Mouse (Mus musculus) heart, embryonic 12.5 days (tissue): ENCODE measurements around the gene Wdr43. TPM values are rescaled to one million over a fixed set of nuclear protein-coding genes. Genes with fewer than 3 reads are reported as not detected.

Experiments
- ATAC-seq: fragments of 200-750 bp; cut with Nextera tagmentation; 2 replicates; pipeline ENCODE4 v1.8.0; 2017; ENCODE audit warnings: moderate TSS enrichment, moderate library complexity; ENCODE audit not compliant: insufficient number of reproducible peaks, low FRiP score
- H3K27ac ChIP-seq: fragments of 300-500 bp; sonication (generic); 2 replicates; pipeline ENCODE4 v1.5.1; 2016; ENCODE audit warnings: mild to moderate bottlenecking, moderate library complexity; ENCODE audit not compliant: poor library complexity, severe bottlenecking
- H3K27me3 ChIP-seq: fragments of 300-500 bp; sonication (generic); replicated peaks from 2 replicates; pipeline ENCODE4 v1.6.1; 2016; ENCODE audit warnings: mild to moderate bottlenecking, moderate library complexity
- H3K36me3 ChIP-seq: fragments of 300-500 bp; sonication (generic); 2 replicates; pipeline ENCODE4 v1.6.1; 2016; ENCODE audit warnings: mild to moderate bottlenecking, moderate library complexity
- H3K4me1 ChIP-seq: fragments of 300-500 bp; sonication (generic); replicated peaks from 2 replicates; pipeline ENCODE4 v1.6.1; 2016; ENCODE audit warnings: mild to moderate bottlenecking
- H3K4me2 ChIP-seq: fragments of 300-500 bp; sonication (generic); 2 replicates; pipeline ENCODE4 v1.6.1; 2016; ENCODE audit warnings: mild to moderate bottlenecking, moderate library complexity
- H3K4me3 ChIP-seq: fragments of 300-500 bp; sonication (generic); 2 replicates; pipeline ENCODE4 v1.5.1; 2016; ENCODE audit warnings: mild to moderate bottlenecking
- H3K9ac ChIP-seq: fragments of 300-500 bp; sonication (generic); 2 replicates; pipeline ENCODE4 v1.6.1; 2016; ENCODE audit warnings: mild to moderate bottlenecking, moderate library complexity
- H3K9me3 ChIP-seq: fragments of 300-500 bp; sonication (generic); replicated peaks from 2 replicates; pipeline ENCODE4 v1.6.1; 2016; ENCODE audit warnings: mild to moderate bottlenecking, moderate library complexity
- WGBS: fragments of 180-500 bp; shearing (Covaris S2); methylation state at CpG from one replicate; pipeline ENCODE4 v1.1.7; 2016; 5-methylcytosine and 5-hydroxymethylcytosine counted together
- polyA plus RNA-seq: library from polyadenylated mRNA; unstranded; fragments of >200 nt; fragmentation: Nextera tagmentation; extraction: Ambion mirVana; gene quantifications from 2 replicates; pipeline ENCODE4 v1.2.1, GENCODE M21; 2016

The Wdr43 gene
- polyA plus RNA-seq, 1 experiment from 2014 or later: 54.6 TPM

GRCm38 (mm10) chr17:71705113-71705512 is 89.4 kb downstream of the Wdr43 start:
- H3K4me2 ChIP-seq: no peak overlapping the region
- ATAC-seq: no peak
- no peaks in the 10 kb centered on the region for H3K27me3 ChIP-seq
- H3K27ac ChIP-seq: peak overlapping the region; percentile 80
- H3K4me1 ChIP-seq: peaks cover 46% of the 10 kb centered on the region
- WGBS: 32% methylated on average over 1 of the region's 1 CpGs
- H3K36me3 ChIP-seq: no peaks in the 10 kb centered on the region; the same call in 1 of the 2 replicates
- no peak overlapping the region for H3K4me3 ChIP-seq
- no peak overlapping the region for H3K9ac ChIP-seq
- peaks cover 6% of the 10 kb centered on the region for H3K9me3 ChIP-seq

- 65% methylated on average over 14 of the region's 14 CpGs for WGBS
- Histone ChIP-seq H3K4me2 (no peak overlapping the region), H3K27ac (peak overlapping the region; percentile 80), H3K4me3 (no peak overlapping the region), H3K9ac (0 out of 2 replicates have a peak overlapping the region, but pooled peaks have one; percentile 13), H3K9me3 (peaks cover 6% of the 10 kb centered on the region), H3K36me3 (no peaks in the 10 kb centered on the region; the same call in 1 of the 2 replicates), H3K4me1 (peaks cover 52% of the 10 kb centered on the region), H3K27me3 (no peaks in the 10 kb centered on the region)
- no peak for ATAC-seq
Measured at GRCm38 (mm10) chr17:71705550-71706480, 90.1 kb downstream of the Wdr43 start.

GRCm38 (mm10) chr17:71707715-71708114 is 92.0 kb downstream of the Wdr43 start:
- Histone ChIP-seq H3K36me3 (no peaks in the 10 kb centered on the region; the same call in 1 of the 2 replicates), H3K4me1 (peaks cover 70% of the 10 kb centered on the region), H3K9ac (no peak overlapping the region), H3K27me3 (no peaks in the 10 kb centered on the region), H3K4me2 (no peak overlapping the region), H3K9me3 (peaks cover 6% of the 10 kb centered on the region), H3K4me3 (no peak overlapping the region), H3K27ac (peak overlapping the region; percentile 13; the same call in 1 of the 2 replicates)
- ATAC-seq: no peak
- 40% methylated on average over 4 of the region's 4 CpGs for WGBS

Other genes starting within 250 kb of the Wdr43 start
- 2.2 and 2.4 TPM in 2 replicates for gene Gm4707, start 156.0 kb upstream of the Wdr43 start, polyA plus RNA-seq
- gene Smchd1, start 140.6 kb upstream of the Wdr43 start, polyA plus RNA-seq: 46.0 and 51.2 TPM in 2 replicates
- 38.4 and 38.7 TPM in 2 replicates for gene Ndc80, start 89.0 kb upstream of the Wdr43 start, polyA plus RNA-seq
- 0.38 and 0.46 TPM in 2 replicates for gene Spdya, start 63.8 kb upstream of the Wdr43 start, polyA plus RNA-seq
- gene Togaram2, start 57.4 kb downstream of the Wdr43 start, polyA plus RNA-seq: 2.7 and 2.9 TPM in 2 replicates
- not detected in 2 replicates for gene Pcare, start 137.0 kb downstream of the Wdr43 start, polyA plus RNA-seq
- gene Clip4, start 152.6 kb downstream of the Wdr43 start, polyA plus RNA-seq: 38.2 and 45.2 TPM in 2 replicates